ENCODE assay signal across 26 mouse cellular contexts in genomic region chr6:92016738-92017137, GRCm38 (mm10). TPM values are rescaled to one million over a fixed set of nuclear protein-coding genes. Genes with fewer than 3 reads are reported as not detected.
A peak's percentile ranks its signal among the peaks of the same experiment; 100 is the strongest.
DNase-seq lines count a peak whose midpoint lies in the region; ATAC-seq and TF ChIP-seq lines count a peak whose summit lies in the region.
"Had no signal": no experiment of that assay in that cellular context is flagged by ENCODE, and none has a peak within 500 bp of the region (broad histone marks: within the 10 kb centered on the region; RNA-seq: fewer than 3 reads in every experiment).

No protein-coding gene starts in this region.

- no peak for TF ChIP-seq EP300 in stomach, postnatal 0 days (optimal IDR thresholded peaks at IDR 0.05)

- H3K4me3 ChIP-seq in forebrain, embryonic 10.5 days, result no peak overlapping the region
- H3K4me3 ChIP-seq in forebrain, embryonic 12.5 days (replicated peaks), result no peak overlapping the region
- no peak overlapping the region for H3K4me3 ChIP-seq in hindbrain, embryonic 14.5 days (replicated peaks; ENCODE audit: low read length)
- no peak overlapping the region for H3K4me3 ChIP-seq in hindbrain, embryonic 12.5 days
- H3K4me3 ChIP-seq in stomach, postnatal 0 days (ENCODE audit: low read depth, low read length), result no peak overlapping the region
- H3K4me3 ChIP-seq: embryonic facial prominence, embryonic 10.5 days; embryonic facial prominence, embryonic 15.5 days; heart, embryonic 13.5 days; hindbrain, embryonic 10.5 days; kidney, embryonic 15.5 days; layer of hippocampus, adult 2 months; left cerebral cortex, adult 2 months; liver, embryonic 12.5 days; neural tube, embryonic 13.5 days had no signal

- 0 out of 2 replicates have a peak overlapping the region, but pooled peaks have one; percentile 25 for H3K27ac ChIP-seq in forebrain, embryonic 10.5 days
- H3K27ac ChIP-seq in forebrain, embryonic 12.5 days, result no peak overlapping the region
- no peak overlapping the region for H3K27ac ChIP-seq in hindbrain, embryonic 14.5 days
- no peak overlapping the region for H3K27ac ChIP-seq in hindbrain, embryonic 12.5 days
- H3K27ac ChIP-seq in stomach, postnatal 0 days (replicated peaks), result no peak overlapping the region
- H3K27ac ChIP-seq: embryonic facial prominence, embryonic 10.5 days; embryonic facial prominence, embryonic 15.5 days; heart, embryonic 13.5 days; hindbrain, embryonic 10.5 days; kidney, embryonic 15.5 days; layer of hippocampus, adult 2 months; left cerebral cortex, adult 2 months; liver, embryonic 12.5 days; neural tube, embryonic 13.5 days had no signal

- H3K4me2 ChIP-seq in forebrain, embryonic 12.5 days, result no peak overlapping the region
- no peak overlapping the region for H3K4me2 ChIP-seq in hindbrain, embryonic 14.5 days (replicated peaks)
- no peak overlapping the region for H3K4me2 ChIP-seq in hindbrain, embryonic 12.5 days (replicated peaks)
- no peak overlapping the region for H3K4me2 ChIP-seq in stomach, postnatal 0 days (replicated peaks; ENCODE audit: low read depth)
- H3K4me2 ChIP-seq: embryonic facial prominence, embryonic 15.5 days; heart, embryonic 13.5 days; kidney, embryonic 15.5 days; liver, embryonic 12.5 days; midbrain, embryonic 11.5 days; neural tube, embryonic 13.5 days had no signal

- no peak overlapping the region for H3K9ac ChIP-seq in forebrain, embryonic 12.5 days
- no peak overlapping the region for H3K9ac ChIP-seq in hindbrain, embryonic 14.5 days
- no peak overlapping the region for H3K9ac ChIP-seq in hindbrain, embryonic 12.5 days
- no peak overlapping the region for H3K9ac ChIP-seq in stomach, postnatal 0 days (ENCODE audit: low read length)
- H3K9ac ChIP-seq: embryonic facial prominence, embryonic 15.5 days; heart, embryonic 13.5 days; kidney, embryonic 15.5 days; liver, embryonic 12.5 days; liver, postnatal 0 days; neural tube, embryonic 13.5 days had no signal

- H3K36me3 ChIP-seq in forebrain, embryonic 10.5 days (replicated peaks), result no peaks in the 10 kb centered on the region
- no peaks in the 10 kb centered on the region for H3K36me3 ChIP-seq in forebrain, embryonic 12.5 days (replicated peaks)
- H3K36me3 ChIP-seq in hindbrain, embryonic 14.5 days (replicated peaks; ENCODE audit: control insufficient read depth, insufficient read depth), result no peaks in the 10 kb centered on the region
- no peaks in the 10 kb centered on the region for H3K36me3 ChIP-seq in hindbrain, embryonic 12.5 days
- no peaks in the 10 kb centered on the region for H3K36me3 ChIP-seq in stomach, postnatal 0 days (ENCODE audit: control insufficient read depth, insufficient read depth, low read length)
- H3K36me3 ChIP-seq: embryonic facial prominence, embryonic 10.5 days; embryonic facial prominence, embryonic 15.5 days; heart, embryonic 13.5 days; hindbrain, embryonic 10.5 days; kidney, embryonic 15.5 days; liver, embryonic 12.5 days; neural tube, embryonic 13.5 days had no signal

- no peaks in the 10 kb centered on the region for H3K9me3 ChIP-seq in forebrain, embryonic 10.5 days
- H3K9me3 ChIP-seq in forebrain, embryonic 12.5 days, result no peaks in the 10 kb centered on the region
- no peaks in the 10 kb centered on the region for H3K9me3 ChIP-seq in hindbrain, embryonic 14.5 days (ENCODE audit: control insufficient read depth, low read length)
- no peaks in the 10 kb centered on the region for H3K9me3 ChIP-seq in hindbrain, embryonic 12.5 days (replicated peaks)
- no peaks in the 10 kb centered on the region for H3K9me3 ChIP-seq in stomach, postnatal 0 days (ENCODE audit: control insufficient read depth, low read length)
- H3K9me3 ChIP-seq: embryonic facial prominence, embryonic 10.5 days; embryonic facial prominence, embryonic 15.5 days; heart, embryonic 13.5 days; hindbrain, embryonic 10.5 days; kidney, embryonic 15.5 days; liver, embryonic 12.5 days; neural tube, embryonic 13.5 days had no signal

- no peak for DNase-seq in forebrain, embryonic 10.5 days (ENCODE audit: extremely low spot score, low spot score)
- DNase-seq in hindbrain, embryonic 14.5 days (ENCODE audit: low spot score), result no peak
- DNase-seq in 3134 (ENCODE audit: extremely low read depth, insufficient read length, low spot score), result peak; percentile 10
- peak; percentile 38 for DNase-seq in brain, embryonic 14.5 days (ENCODE audit: low read depth)
- DNase-seq in stomach, postnatal 0 days (ENCODE audit: low spot score), result no peak
- DNase-seq: adrenal gland, adult 8-10 months; cerebellum, adult 9-11 months; heart, postnatal 10 days; kidney, adult 18-20 months; kidney, postnatal 25 days; liver, postnatal 0 days; lung, postnatal 36 days; right cerebral cortex, postnatal 14 days had no signal

- WGBS in forebrain, embryonic 10.5 days, result 85% methylated on average over 6 of the region's 6 CpGs
- WGBS in forebrain, embryonic 12.5 days, result 84% methylated on average over 6 of the region's 6 CpGs
- 70% methylated on average over 6 of the region's 6 CpGs for WGBS in hindbrain, embryonic 14.5 days
- 88% methylated on average over 6 of the region's 6 CpGs for WGBS in hindbrain, embryonic 12.5 days
- WGBS in stomach, postnatal 0 days, result 70% methylated on average over 6 of the region's 6 CpGs

- no peak for TF ChIP-seq CTCF in brain, embryonic 14.5 days (IDR thresholded peaks at IDR 0.05; ENCODE audit: borderline replicate concordance, extremely low read depth, insufficient read depth, insufficient read length)
- TF ChIP-seq CTCF in stomach, postnatal 0 days (IDR thresholded peaks at IDR 0.05; ENCODE audit: low read depth), result no peak

- H3K4me1 ChIP-seq in forebrain, embryonic 10.5 days, result 0 out of 2 replicates have a peak, but pooled peaks cover 5% of the 10 kb centered on the region
- H3K4me1 ChIP-seq in forebrain, embryonic 12.5 days, result peaks cover 7% of the 10 kb centered on the region; the same call in 1 of the 2 replicates
- H3K4me1 ChIP-seq in hindbrain, embryonic 14.5 days (replicated peaks; ENCODE audit: control insufficient read depth, insufficient read depth, low read length), result no peaks in the 10 kb centered on the region
- no peaks in the 10 kb centered on the region for H3K4me1 ChIP-seq in hindbrain, embryonic 12.5 days
- no peaks in the 10 kb centered on the region for H3K4me1 ChIP-seq in stomach, postnatal 0 days (replicated peaks; ENCODE audit: control insufficient read depth, insufficient read depth)
- H3K4me1 ChIP-seq: liver, embryonic 12.5 days had no signal

- ATAC-seq in forebrain, embryonic 12.5 days (ENCODE audit: low FRiP score), result no peak
- peak; percentile 43; the same call in 1 of the 2 replicates for ATAC-seq in hindbrain, embryonic 14.5 days (ENCODE audit: low FRiP score)
- no peak for ATAC-seq in hindbrain, embryonic 12.5 days (ENCODE audit: low FRiP score)
- ATAC-seq in stomach, postnatal 0 days (ENCODE audit: low FRiP score, low TSS enrichment), result no peak
- ATAC-seq: CD4-positive, CD25-positive, alpha-beta regulatory T cell, adult 4 months; liver, embryonic 12.5 days; liver, postnatal 0 days had no signal

- peaks cover 3% of the 10 kb centered on the region; the same call in 1 of the 2 replicates for H3K27me3 ChIP-seq in forebrain, embryonic 10.5 days (ENCODE audit: poor library complexity, severe bottlenecking)
- peaks cover 3% of the 10 kb centered on the region; the same call in 1 of the 2 replicates for H3K27me3 ChIP-seq in forebrain, embryonic 12.5 days
- no peaks in the 10 kb centered on the region for H3K27me3 ChIP-seq in hindbrain, embryonic 14.5 days (ENCODE audit: control insufficient read depth, insufficient read depth, low read length)
- no peaks in the 10 kb centered on the region for H3K27me3 ChIP-seq in hindbrain, embryonic 12.5 days
- no peaks in the 10 kb centered on the region for H3K27me3 ChIP-seq in stomach, postnatal 0 days (ENCODE audit: control insufficient read depth, insufficient read depth, low read length)
- H3K27me3 ChIP-seq: embryonic facial prominence, embryonic 15.5 days; heart, embryonic 13.5 days; kidney, embryonic 15.5 days; liver, embryonic 12.5 days; neural tube, embryonic 13.5 days had no signal

- TF ChIP-seq POLR2A in brain, embryonic 14.5 days (IDR thresholded peaks at IDR 0.05; ENCODE audit: borderline replicate concordance, extremely low read depth, insufficient read depth, insufficient read length, poor library complexity, severe bottlenecking), result no peak

RNA-seq across cellular contexts. Expression of gene Fgd5, which starts 38.1 kb away (rescaled TPM):
- 5.5 and 6.5 TPM in 2 replicates for polyA plus RNA-seq in forebrain, embryonic 10.5 days (2016; fragmentation: Nextera tagmentation; extraction: Ambion mirVana)
- polyA plus RNA-seq in forebrain, embryonic 12.5 days (2016; fragmentation: Nextera tagmentation; extraction: Ambion mirVana), result 7.6 and 12.7 TPM in 2 replicates
- 14.5 and 16.8 TPM in 2 replicates for polyA plus RNA-seq in hindbrain, embryonic 14.5 days (2014; fragmentation: Nextera tagmentation; extraction: Ambion mirVana)
- polyA plus RNA-seq in hindbrain, embryonic 12.5 days (2016; fragmentation: Nextera tagmentation; extraction: Ambion mirVana), result 13.3 and 13.7 TPM in 2 replicates
- 7.9 and 16.9 TPM in 2 replicates for polyA plus RNA-seq in brain, embryonic 14.5 days (2012; rRNA removed)
- polyA plus RNA-seq in stomach, postnatal 0 days (2015; fragmentation: Nextera tagmentation; extraction: Ambion mirVana), result 2.5 and 2.7 TPM in 2 replicates

Comparison
In these comparisons a context has a peak if more than half of its experiments do, and no peak if none do; other contexts are left out.
1. DNase-seq: peak in 3134 (single experiment) and brain, embryonic 14.5 days (single experiment); none in forebrain, embryonic 10.5 days (single experiment), hindbrain, embryonic 14.5 days (single experiment) and stomach, postnatal 0 days (single experiment).